Mouse (Mus musculus): ENCODE results near the gene Adm2. TPM values are rescaled to one million over a fixed set of nuclear protein-coding genes. Genes with fewer than 3 reads are reported as not detected.

The Adm2 gene
- polyA plus RNA-seq, 1 experiment from 2014 or later = 1.4 TPM

DNA sequence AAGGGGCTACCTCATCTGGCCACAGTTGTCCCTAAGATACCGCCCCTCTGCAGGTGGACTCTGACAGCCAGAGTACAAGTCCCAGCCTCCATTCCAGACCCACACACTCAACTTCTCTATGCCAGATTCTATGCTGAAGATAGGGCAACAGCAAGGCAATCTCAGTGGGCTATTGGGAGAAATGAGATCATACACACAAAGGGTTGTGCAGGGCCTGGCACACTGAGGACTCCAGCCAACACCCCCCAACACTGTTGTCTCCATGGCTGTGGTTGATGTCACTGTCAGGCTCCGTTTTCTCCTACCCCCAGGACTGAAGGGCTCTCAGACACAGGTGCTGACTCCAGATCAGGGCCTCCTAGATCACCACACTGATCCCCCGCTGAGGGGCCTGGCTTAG, 8.4 kb upstream of the Adm2 start:
- 29% methylated on average over 3 of the region's 3 CpGs for WGBS
- H3K36me3 ChIP-seq = no peaks in the 10 kb centered on the region
- peak overlapping the region; percentile 89 for H3K4me3 ChIP-seq (replicated peaks)
- ATAC-seq = no peak
- H3K9me3 ChIP-seq = no peaks in the 10 kb centered on the region
- no peaks in the 10 kb centered on the region for H3K27me3 ChIP-seq (replicated peaks)
- H3K4me2 ChIP-seq (replicated peaks) = peak overlapping the region; percentile 82
- no peak overlapping the region for H3K27ac ChIP-seq
- H3K4me1 ChIP-seq (replicated peaks) = peaks cover 21% of the 10 kb centered on the region
- peak overlapping the region; percentile 91 for H3K9ac ChIP-seq

DNA sequence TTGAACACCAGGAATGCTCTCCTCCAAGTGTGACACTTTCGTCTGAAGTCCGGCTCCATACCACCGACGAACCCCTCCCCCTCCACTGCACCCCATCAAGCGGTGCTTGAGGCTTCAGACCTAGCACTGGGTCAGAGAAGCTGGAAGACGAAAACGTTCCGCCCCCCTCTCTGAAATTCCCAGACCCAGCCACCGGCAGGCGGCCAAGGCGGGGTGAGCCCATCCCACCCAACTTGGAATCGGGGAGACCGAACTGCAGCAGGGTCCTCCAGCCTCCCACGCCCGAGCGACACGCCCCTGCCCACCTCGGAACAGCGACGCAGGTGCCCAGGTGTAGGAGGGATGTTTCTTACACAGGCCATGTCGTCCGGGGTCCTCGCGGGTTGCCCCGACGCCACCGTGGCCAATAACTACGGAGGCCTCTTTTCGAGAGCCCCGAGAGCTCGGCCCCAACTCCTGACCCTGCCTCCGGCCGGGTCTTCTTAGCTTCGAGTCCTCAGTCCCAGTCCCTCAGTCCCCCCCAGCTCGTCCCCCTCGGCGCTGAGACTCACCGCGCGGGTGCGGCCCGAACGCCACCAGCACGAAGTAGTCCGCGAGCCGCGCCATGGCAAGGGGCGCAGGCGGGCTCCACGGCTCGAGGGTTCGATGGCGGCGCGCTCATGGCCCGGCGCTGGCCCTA, 7.9 kb upstream of the Adm2 start:
- peaks cover 21% of the 10 kb centered on the region for H3K4me1 ChIP-seq (replicated peaks)

GRCm38 (mm10) chr15:89315190-89315731, 7.3 kb upstream of the Adm2 start, which contains the start of gene Sbf1:
Gene Sbf1 (minus strand): TSS chr15:89315311.
- H3K27ac ChIP-seq = peak within 1 kb of the TSS; percentile 49; the same call in 1 of the 2 replicates
- ATAC-seq = peak; percentile 100
- no peaks in the 10 kb centered on the region for H3K36me3 ChIP-seq
- H3K4me3 ChIP-seq (replicated peaks) = peak within 1 kb of the TSS; percentile 89
- H3K4me1 ChIP-seq (replicated peaks) = peaks cover 21% of the 10 kb centered on the region
- H3K9ac ChIP-seq = peak within 1 kb of the TSS; percentile 91
- under 1% methylated on average over 36 of the region's 37 CpGs for WGBS
- no peaks in the 10 kb centered on the region for H3K27me3 ChIP-seq (replicated peaks)
- H3K9me3 ChIP-seq = no peaks in the 10 kb centered on the region
- peak within 1 kb of the TSS; percentile 82 for H3K4me2 ChIP-seq (replicated peaks)

More for the DNA sequence above, 7.9 kb upstream of the Adm2 start:
- Histone ChIP-seq H3K9me3 (no peaks in the 10 kb centered on the region), H3K4me2 (replicated peaks) (peak overlapping the region; percentile 82), H3K36me3 (no peaks in the 10 kb centered on the region), H3K9ac (peak overlapping the region; percentile 91), H3K27me3 (replicated peaks) (no peaks in the 10 kb centered on the region), H3K4me3 (replicated peaks) (peak overlapping the region; percentile 89), H3K27ac (peak overlapping the region; percentile 49; the same call in 1 of the 2 replicates)
- ATAC-seq = peak; percentile 37
- under 1% methylated on average over 58 of the region's 58 CpGs for WGBS

DNA sequence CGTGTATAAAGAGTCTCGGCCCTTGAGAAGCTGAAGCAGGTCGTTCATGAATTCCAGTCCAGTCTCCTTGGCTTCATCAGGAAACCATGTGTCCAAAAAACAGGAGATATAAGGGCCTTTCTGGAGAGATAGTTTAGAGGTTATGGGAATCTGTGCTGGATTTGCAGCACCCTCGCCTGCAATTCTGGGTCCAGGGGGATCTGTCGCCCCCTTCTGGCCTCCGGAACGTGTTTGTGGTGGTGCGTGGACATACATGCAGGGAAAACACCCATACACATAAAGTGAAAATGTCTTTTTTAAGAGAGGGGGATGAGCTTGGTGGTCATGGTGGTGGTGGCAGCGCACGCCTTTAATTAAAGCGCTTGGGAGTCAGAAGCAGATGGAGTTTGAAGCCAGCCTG, 6.4 kb upstream of the Adm2 start:
- Histone ChIP-seq H3K9ac (no peak overlapping the region), H3K36me3 (no peaks in the 10 kb centered on the region), H3K27me3 (replicated peaks) (no peaks in the 10 kb centered on the region), H3K4me1 (replicated peaks) (peaks cover 21% of the 10 kb centered on the region), H3K27ac (no peak overlapping the region), H3K4me2 (replicated peaks) (0 out of 2 replicates have a peak overlapping the region, but pooled peaks have one; percentile 66), H3K9me3 (no peaks in the 10 kb centered on the region), H3K4me3 (replicated peaks) (no peak overlapping the region)
- WGBS = 73% methylated on average over 11 of the region's 11 CpGs
- no peak for ATAC-seq

GRCm38 (mm10) chr15:89321264-89321663, 1.3 kb upstream of the Adm2 start:
- no peak overlapping the region for H3K4me2 ChIP-seq (replicated peaks)
- 78% methylated on average over 8 of the region's 8 CpGs for WGBS
- H3K4me3 ChIP-seq (replicated peaks) = no peak overlapping the region
- no peaks in the 10 kb centered on the region for H3K36me3 ChIP-seq
- 0 out of 2 replicates have a peak, but pooled peaks cover 6% of the 10 kb centered on the region for H3K4me1 ChIP-seq (replicated peaks)
- H3K9ac ChIP-seq = no peak overlapping the region
- no peak overlapping the region for H3K27ac ChIP-seq
- no peak for ATAC-seq
- H3K27me3 ChIP-seq (replicated peaks) = peaks cover 12% of the 10 kb centered on the region
- no peaks in the 10 kb centered on the region for H3K9me3 ChIP-seq

GRCm38 (mm10) chr15:89323656-89324055, 1.1 kb downstream of the Adm2 start:
- H3K9ac ChIP-seq = no peak overlapping the region
- ATAC-seq = no peak
- H3K4me3 ChIP-seq (replicated peaks) = no peak overlapping the region
- no peaks in the 10 kb centered on the region for H3K36me3 ChIP-seq
- 0 out of 2 replicates have a peak overlapping the region, but pooled peaks have one; percentile 61 for H3K4me2 ChIP-seq (replicated peaks)
- H3K27me3 ChIP-seq (replicated peaks) = peaks cover 12% of the 10 kb centered on the region
- no peaks in the 10 kb centered on the region for H3K9me3 ChIP-seq
- WGBS = 89% methylated on average over 4 of the region's 4 CpGs
- 0 out of 2 replicates have a peak, but pooled peaks cover 6% of the 10 kb centered on the region for H3K4me1 ChIP-seq (replicated peaks)
- H3K27ac ChIP-seq = no peak overlapping the region

DNA sequence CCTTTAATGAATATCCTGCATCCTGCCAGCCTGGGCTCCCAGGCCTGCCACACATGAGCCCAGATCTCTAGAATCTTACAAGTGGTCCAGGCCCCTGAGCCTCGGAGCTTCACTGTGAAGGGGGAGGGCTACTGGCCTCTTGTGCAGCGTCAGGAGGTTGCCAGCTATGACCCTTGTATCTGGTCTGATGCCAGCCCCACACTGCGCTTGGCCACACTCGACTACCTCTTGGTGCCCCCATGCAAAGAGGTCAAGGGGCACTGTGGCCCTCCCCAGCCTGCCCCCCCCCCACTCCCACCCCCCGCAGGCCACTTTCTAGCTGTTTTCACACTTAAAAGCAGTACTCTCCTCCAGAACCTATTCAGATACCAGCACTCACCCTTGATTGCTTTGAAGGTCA, 3.9 kb downstream of the Adm2 start:
- peaks cover 12% of the 10 kb centered on the region for H3K27me3 ChIP-seq (replicated peaks)
- H3K9ac ChIP-seq = no peak overlapping the region
- no peak overlapping the region for H3K4me2 ChIP-seq (replicated peaks)
- no peak for ATAC-seq
- 0 out of 2 replicates have a peak, but pooled peaks cover 6% of the 10 kb centered on the region for H3K4me1 ChIP-seq (replicated peaks)
- WGBS = 63% methylated on average over 5 of the region's 5 CpGs
- no peaks in the 10 kb centered on the region for H3K9me3 ChIP-seq
- H3K27ac ChIP-seq = no peak overlapping the region
- no peak overlapping the region for H3K4me3 ChIP-seq (replicated peaks)
- no peaks in the 10 kb centered on the region for H3K36me3 ChIP-seq

DNA sequence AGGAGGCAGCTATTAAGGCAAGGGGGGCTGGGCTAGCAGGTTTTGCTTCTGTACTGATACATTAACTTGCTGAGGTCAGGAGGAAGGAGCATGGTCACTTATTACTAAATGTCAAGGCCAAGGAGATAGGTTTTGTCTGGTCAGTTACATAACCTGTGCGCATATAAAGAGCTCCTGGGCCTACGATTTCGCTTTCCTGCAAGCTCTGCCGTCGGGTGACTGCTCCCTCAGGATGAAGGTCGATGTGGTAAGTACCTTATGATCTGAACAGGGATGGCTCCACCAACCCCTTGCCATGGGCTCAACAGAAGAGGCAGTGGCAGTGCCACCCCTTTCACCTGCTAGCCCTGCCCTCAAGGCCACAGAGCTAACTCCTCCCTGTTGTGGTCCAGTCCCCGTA, 11.8 kb downstream of the Adm2 start, which contains the start of gene Miox:
Gene Miox (plus strand): TSS at position 128 of the 400 bp plus-strand sequence.
- no peak for ATAC-seq
- Histone ChIP-seq H3K4me2 (replicated peaks) (no peak within 1 kb of the TSS), H3K4me3 (replicated peaks) (no peak within 1 kb of the TSS), H3K36me3 (no peaks in the 10 kb centered on the region), H3K27ac (no peak within 1 kb of the TSS), H3K27me3 (replicated peaks) (no peaks in the 10 kb centered on the region), H3K9me3 (no peaks in the 10 kb centered on the region), H3K4me1 (replicated peaks) (no peaks in the 10 kb centered on the region), H3K9ac (no peak within 1 kb of the TSS)
- 85% methylated on average over 7 of the region's 7 CpGs for WGBS

GRCm38 (mm10) chr15:89334774-89335537, 12.4 kb downstream of the Adm2 start:
- H3K4me3 ChIP-seq (replicated peaks) = no peak overlapping the region
- H3K27me3 ChIP-seq (replicated peaks) = no peaks in the 10 kb centered on the region
- H3K4me1 ChIP-seq (replicated peaks) = no peaks in the 10 kb centered on the region
- H3K4me2 ChIP-seq (replicated peaks) = no peak overlapping the region
- H3K36me3 ChIP-seq = no peaks in the 10 kb centered on the region
- no peak overlapping the region for H3K27ac ChIP-seq
- 80% methylated on average over 17 of the region's 17 CpGs for WGBS
- H3K9me3 ChIP-seq = no peaks in the 10 kb centered on the region
- ATAC-seq = no peak
- no peak overlapping the region for H3K9ac ChIP-seq

DNA sequence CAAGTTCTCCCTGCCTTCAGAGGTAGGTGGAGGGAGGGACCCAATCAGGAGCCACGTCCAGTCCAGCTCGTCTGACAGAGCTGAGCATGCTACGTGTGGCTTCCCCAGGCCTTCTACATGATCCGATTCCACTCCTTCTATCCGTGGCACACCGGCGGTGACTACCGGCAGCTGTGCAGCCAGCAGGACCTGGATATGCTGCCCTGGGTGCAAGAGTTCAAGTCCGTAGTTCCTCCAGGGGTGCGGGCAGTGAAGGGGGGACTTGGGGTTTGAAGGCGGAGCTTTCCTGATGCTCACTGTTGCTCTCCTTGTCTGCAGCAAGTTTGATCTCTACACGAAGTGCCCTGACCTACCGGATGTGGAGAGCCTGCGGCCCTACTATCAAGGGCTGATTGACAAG, 13.9 kb downstream of the Adm2 start:
- H3K4me2 ChIP-seq (replicated peaks) = no peak overlapping the region
- 85% methylated on average over 14 of the region's 14 CpGs for WGBS
- H3K27ac ChIP-seq = no peak overlapping the region
- no peaks in the 10 kb centered on the region for H3K4me1 ChIP-seq (replicated peaks)
- no peaks in the 10 kb centered on the region for H3K27me3 ChIP-seq (replicated peaks)
- ATAC-seq = no peak
- no peak overlapping the region for H3K4me3 ChIP-seq (replicated peaks)
- H3K9ac ChIP-seq = no peak overlapping the region
- no peaks in the 10 kb centered on the region for H3K36me3 ChIP-seq
- H3K9me3 ChIP-seq = no peaks in the 10 kb centered on the region

GRCm38 (mm10) chr15:89339696-89340095, 17.2 kb downstream of the Adm2 start:
- no peak overlapping the region for H3K4me2 ChIP-seq (replicated peaks)
- H3K9me3 ChIP-seq = no peaks in the 10 kb centered on the region
- H3K27me3 ChIP-seq (replicated peaks) = no peaks in the 10 kb centered on the region
- no peak overlapping the region for H3K9ac ChIP-seq
- H3K36me3 ChIP-seq = no peaks in the 10 kb centered on the region
- ATAC-seq = no peak
- no peak overlapping the region for H3K4me3 ChIP-seq (replicated peaks)
- no peaks in the 10 kb centered on the region for H3K4me1 ChIP-seq (replicated peaks)
- no peak overlapping the region for H3K27ac ChIP-seq
- WGBS = 76% methylated on average over 2 of the region's 2 CpGs

GRCm38 (mm10) chr15:89340136-89340535, 17.6 kb downstream of the Adm2 start:
- no peaks in the 10 kb centered on the region for H3K27me3 ChIP-seq (replicated peaks)
- ATAC-seq = no peak
- WGBS = 84% methylated on average over 3 of the region's 3 CpGs
- no peak overlapping the region for H3K27ac ChIP-seq
- H3K4me3 ChIP-seq (replicated peaks) = no peak overlapping the region
- no peak overlapping the region for H3K4me2 ChIP-seq (replicated peaks)
- H3K9ac ChIP-seq = no peak overlapping the region
- H3K9me3 ChIP-seq = no peaks in the 10 kb centered on the region
- H3K4me1 ChIP-seq (replicated peaks) = no peaks in the 10 kb centered on the region
- no peaks in the 10 kb centered on the region for H3K36me3 ChIP-seq

All from intestine, embryonic 15.5 days (tissue).